Mouse (Mus musculus) right cerebral cortex, postnatal 10 days (tissue): ENCODE results near the gene Pip4k2a.
"Not testable (repeated sequence)": the region's sequence is repeated elsewhere in the genome, so short reads cannot be mapped to it uniquely, and the experiment has no call there.

Experiments
- DNase-seq, 2 experiments: peaks; one replicate each; pipeline ENCODE4 v3.0.0; 2021; ENCODE audit warnings: low spot score in 2 of 2

Pip4k2a gene

GRCm38 (mm10) chr2:18897742-18898256 is 100.1 kb downstream of the Pip4k2a start:
- no peak for DNase-seq

DNA sequence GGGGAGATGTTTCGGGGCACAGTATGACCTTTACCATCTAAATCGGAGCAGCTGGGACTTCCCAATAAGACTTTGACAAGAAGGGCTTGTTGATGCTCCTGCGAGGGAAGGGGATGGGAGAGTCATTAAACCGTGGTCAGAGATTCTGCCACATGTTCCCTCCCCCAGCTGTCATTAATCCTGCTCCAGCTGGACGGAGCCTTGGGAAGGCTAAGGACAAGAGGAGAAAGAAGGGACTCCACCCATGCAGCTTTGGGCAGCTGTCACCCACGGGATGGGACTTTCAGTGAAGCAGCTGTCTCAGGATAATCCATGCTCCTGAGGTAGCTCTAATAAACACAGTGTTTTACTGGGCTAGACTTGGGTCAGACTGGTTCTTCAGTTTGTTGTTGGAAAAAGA is 101.9 kb downstream of the Pip4k2a start:
- DNase-seq, result no peak

- not testable (repeated sequence) for DNase-seq
Measured at GRCm38 (mm10) chr2:18893336-18893735, 104.6 kb downstream of the Pip4k2a start.

GRCm38 (mm10) chr2:18891991-18892537 is 105.9 kb downstream of the Pip4k2a start:
- no peak for DNase-seq

DNA sequence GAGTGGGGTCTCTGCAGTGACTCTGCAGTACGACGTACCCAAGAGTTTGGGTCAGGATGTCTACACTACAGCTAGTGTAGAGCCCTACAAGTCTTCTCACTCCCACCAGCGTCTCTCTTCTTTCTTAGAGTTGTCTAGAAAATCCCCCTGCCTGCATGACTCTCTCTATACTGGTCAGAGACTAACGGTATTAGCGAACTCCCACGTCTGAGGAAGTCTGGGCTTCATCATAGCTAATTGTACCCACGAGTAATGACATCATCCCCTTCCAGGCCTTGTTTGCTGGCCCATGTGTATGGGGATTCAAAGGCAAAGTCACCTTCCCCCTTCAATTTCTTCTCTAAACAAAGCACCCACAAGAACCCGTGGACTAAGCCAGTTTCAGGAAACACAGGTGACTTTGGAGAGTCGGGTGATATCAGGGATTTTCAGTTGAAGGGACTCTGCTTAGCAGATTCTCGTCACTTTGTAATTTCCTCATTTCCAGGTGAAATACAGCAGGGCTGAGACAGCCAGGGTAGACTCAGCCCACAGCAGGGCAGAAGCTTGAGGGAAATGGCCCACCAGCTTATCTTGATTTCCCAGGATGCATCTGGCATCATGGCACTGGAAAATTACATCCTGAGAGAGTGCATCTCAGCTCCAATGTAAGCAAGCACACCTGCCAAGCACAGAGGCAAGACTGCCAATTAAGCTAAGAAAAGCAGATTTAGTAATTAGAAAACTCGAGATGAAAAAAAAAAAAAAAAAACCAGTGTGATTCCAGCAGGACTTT is 107.5 kb downstream of the Pip4k2a start:
- DNase-seq, result no peak

DNA sequence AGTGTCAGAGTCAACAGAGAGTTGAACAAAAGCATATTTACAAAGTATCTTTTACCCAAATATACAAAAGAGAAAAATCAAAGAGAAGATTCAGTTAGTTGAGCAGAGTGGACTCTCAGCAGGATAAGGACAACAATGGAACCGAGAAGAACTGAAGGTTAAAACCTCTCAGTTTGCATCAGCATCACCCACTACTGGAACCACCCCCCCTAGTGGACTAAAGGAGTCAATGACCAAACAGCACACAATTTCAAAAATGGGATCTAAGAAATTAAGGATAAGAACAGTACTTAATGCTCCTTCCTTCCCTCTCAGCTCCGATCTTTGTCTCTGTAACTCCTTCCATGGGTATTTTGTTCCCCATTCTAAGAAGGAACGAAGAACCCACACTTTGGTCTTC is 113.6 kb downstream of the Pip4k2a start:
- DNase-seq, result no peak

DNA sequence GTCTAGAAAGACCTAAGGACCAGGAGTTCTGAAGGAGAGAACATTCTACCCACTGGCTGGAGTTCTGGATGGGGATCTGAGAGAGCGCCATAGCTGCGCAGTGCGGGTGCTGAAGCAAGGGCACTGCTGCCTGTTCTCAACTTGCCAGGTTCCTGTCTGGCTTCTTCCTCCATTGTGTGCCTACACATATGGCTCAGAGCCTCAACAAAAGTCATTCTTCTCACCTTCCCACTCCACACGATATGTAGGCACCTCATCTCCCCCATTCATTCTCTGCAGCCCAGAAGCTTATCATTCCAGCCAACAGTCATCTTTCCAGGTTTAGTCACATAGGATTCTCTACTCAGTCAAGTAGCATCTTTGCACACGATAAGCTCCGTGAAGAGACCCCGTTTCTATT is 123.3 kb downstream of the Pip4k2a start:
- no peak for DNase-seq

GRCm38 (mm10) chr2:18874063-18874462 is 123.9 kb downstream of the Pip4k2a start:
- DNase-seq, result no peak

DNA sequence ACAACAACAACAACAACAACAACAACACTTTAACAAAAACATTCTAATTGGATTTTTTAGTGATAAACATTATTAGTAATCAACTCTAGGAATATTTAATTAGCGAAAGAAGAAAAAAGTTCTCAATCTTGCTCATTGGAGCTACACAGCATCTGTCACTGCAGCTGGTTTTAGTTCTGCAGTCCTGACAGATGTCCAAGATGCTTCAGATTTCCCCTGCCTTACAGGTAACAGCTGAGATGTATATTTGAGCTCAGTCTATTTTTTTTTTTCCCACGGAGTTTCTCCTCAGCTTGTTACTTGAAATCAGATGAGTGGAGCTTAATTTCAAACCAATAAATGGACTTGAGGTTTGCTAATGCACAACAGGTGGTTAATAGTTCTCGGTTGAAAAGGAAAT is 124.5 kb downstream of the Pip4k2a start:
- DNase-seq, result no peak

DNA sequence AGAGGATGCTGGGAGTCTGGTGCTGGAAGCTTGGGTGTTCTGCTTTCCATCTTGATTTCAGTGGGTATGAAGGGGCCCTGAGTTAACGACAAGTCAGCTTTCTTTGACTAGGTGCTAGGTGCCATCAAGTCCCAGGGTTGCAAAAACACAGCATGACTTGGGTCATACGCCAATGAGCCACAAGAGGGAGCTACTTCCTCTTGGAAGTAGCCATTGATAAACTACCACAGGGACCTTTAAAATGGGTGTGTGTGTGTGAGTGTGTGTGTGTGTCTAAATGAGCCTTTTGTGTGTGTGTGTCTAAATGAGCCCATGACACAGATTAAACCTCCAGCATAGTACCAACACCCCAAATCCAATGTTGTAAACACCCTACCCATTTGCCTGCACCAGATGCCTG is 125.1 kb downstream of the Pip4k2a start:
- peak; percentile 59 to 72 for DNase-seq

DNA sequence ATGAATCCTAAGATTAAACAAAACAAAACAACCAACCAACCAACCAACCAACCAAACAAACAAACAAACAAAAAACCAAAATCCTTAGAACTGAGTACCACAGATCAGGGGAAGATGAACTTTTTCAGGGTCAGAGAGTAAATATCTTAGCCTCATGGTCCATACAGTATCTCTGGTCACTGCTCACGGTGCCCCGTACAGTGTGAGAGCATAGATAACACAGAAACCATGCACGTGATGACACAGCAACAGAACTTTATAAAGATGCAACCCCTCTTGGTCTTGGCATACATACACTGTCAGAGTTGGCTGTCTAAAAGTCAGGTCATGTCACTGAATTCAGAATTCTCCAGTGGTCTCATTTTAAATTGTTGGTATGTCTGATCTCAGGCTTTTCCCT is 126.8 kb downstream of the Pip4k2a start:
- no peak for DNase-seq

DNA sequence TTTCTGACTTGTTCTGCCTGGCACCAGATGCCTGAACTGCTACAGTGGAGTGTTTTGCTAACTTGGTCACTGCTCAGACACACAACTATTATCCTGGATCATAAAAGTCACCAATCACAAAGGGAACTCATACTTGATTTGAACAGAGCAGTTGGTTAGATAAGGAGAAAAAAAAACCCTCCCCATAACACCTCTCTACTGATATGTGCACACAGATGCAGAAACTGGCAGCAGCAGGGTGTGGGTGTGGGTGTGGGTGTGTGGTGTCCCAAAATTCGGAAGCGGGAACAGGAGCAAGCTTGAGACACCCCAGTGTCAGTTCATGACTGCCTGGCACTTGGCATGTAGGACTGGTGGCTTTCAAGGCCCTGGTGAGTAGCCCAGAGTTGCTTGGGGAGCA is 130.9 kb downstream of the Pip4k2a start:
- DNase-seq, result no peak

DNA sequence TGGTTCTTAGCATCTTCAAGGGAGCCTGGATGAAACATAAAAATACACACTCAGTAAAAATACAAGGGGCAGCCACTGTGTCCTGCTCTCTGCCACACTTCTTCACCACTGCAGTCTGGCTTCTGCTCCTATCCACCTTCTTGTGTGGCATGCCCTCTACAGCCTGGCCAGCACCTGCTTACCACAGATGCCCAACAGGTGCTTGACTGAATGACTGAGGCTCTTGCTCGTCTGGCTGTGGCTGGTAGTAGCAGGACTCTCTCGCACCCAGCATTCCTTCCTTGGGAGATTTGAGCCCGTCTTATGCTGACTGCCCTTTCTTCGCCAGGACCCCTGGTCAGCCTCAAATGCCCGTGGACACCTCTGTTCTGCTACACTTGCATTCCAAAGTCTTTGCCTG is 133.2 kb downstream of the Pip4k2a start:
- no peak for DNase-seq

GRCm38 (mm10) chr2:18861607-18862158 is 136.2 kb downstream of the Pip4k2a start:
- peak in 1 of 2 experiments; percentile 11 for DNase-seq

DNA sequence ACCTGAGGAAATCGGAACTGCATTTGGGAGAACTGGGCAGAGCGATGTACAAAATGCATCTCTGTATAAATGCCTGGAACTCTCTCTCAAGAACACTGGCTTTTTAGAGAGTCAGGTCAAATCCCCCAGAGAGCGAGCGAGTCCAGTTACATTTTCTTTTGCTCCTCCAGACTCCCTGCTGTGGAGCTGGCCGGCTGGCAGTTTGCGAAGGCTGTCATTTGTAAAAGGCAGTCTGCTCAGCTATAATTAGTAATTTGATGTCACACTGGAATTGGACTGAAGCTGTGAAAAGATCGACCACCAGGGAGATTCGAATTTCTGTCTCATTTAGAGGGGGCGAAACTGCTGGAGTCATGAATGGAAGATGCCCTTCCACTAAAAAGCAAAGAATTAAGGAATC is 137.2 kb downstream of the Pip4k2a start:
- peak in 1 of 2 experiments; percentile 41 for DNase-seq

DNA sequence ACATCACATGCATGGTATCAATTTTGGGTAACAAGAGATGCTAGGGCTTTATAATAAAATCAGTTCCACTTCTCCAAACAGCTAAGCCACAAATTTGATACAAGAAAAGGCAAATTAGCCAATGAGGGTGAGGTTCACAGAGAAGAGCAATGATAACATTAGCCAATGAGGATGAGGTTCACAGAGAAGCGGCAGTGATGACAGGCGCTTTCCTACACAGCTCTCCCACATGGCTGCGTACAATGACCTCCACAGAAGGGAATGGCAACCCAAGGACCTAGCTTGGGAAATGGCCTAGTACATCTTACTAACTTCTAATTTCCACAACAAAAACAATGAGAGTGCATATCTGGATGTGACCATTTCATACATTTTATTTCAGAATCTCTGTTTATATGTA is 140.0 kb downstream of the Pip4k2a start:
- DNase-seq, result no peak

DNA sequence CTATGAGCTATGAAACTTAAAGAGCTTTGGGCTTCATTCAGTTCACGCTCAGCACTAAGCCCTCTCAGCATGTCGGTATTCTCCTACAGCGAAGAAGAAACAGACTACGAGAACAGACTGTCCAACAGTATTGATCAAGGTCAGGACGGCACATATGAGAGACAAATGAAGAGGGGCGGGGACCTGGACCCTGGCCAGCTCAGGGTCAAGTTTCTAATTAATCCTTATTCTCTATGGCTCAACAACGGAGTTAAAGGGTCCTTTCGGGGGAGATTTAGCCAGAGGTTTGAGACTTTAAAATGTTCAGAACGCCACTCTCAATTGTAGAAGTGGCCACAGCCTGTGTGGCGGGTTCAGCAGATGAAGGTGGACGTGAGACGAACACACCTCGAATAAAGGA is 141.5 kb downstream of the Pip4k2a start:
- DNase-seq, result no peak

DNA sequence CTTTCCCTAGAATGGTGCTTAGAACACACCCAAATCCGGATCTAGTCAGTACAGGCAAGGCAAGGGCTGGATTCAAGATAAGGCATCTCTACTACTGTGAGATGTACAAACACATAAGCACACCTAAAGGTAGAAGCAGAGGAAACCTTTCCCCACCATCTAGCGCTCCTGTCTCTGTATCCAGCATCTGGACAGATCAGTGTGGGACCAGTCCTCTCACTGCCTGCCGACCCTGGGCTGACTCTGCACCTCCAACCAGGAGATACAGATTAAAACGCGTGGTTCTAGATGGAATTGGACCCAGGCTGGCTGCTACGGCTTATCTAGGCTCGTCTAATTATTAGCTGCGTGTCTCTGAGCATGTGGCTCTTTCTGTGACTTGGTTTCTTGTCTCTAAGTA is 142.7 kb downstream of the Pip4k2a start:
- DNase-seq, result no peak

DNA sequence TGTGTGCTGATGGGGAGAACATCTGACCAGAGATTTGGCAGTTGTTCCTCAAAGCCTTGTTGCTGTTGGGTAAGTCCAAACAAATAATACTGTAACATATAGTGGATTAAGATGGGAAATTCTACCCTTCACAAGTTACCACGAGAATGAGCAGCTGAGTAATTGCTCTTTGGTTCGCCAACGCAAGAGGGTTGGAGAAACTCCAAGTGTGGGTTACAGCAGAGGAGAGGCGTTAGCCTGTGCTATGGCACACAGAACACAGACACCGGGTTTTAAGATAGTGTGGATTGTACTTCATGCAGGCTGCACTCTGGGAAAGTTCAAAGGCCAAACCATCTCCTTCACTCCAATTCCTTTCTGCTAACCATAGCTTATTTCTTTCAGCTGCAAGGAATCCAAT is 144.6 kb downstream of the Pip4k2a start:
- no peak for DNase-seq

GRCm38 (mm10) chr2:18850657-18851056 is 147.3 kb downstream of the Pip4k2a start:
- DNase-seq, result no peak

- DNase-seq, result no peak
Measured at GRCm38 (mm10) chr2:18848074-18848629, 149.8 kb downstream of the Pip4k2a start.

DNA sequence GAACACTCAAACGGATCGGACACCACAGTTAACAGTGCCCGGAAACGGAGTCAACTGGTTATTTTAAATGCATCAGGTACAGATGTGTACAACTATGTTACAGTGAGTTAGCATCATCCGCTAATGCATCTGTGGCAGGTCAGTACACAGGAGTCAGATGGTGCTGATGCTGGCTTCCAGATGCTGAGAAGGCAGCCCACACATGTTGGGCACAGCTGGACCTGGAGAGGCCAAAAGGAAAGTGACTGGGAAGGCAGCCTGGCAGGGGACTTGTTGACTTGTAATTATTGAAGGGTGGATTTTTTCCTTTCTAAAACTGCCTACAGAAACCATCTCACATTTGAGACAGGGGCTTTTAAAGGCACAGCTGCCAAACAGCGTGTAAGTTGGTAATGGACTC is 155.4 kb downstream of the Pip4k2a start:
- no peak for DNase-seq

- no peak for DNase-seq
Measured at GRCm38 (mm10) chr2:18841051-18841450, 156.9 kb downstream of the Pip4k2a start.
